ENCODE assay signal across 8 mouse cellular contexts in genomic region chr5:147860076-147860448, GRCm38 (mm10). TPM values are rescaled to one million over a fixed set of nuclear protein-coding genes. Genes with fewer than 3 reads are reported as not detected.
DNase-seq lines count a peak whose midpoint lies in the region; ATAC-seq and TF ChIP-seq lines count a peak whose summit lies in the region.

No protein-coding gene starts in this region.

- in situ Hi-C loops in ES-E14 (cut with MboI; ENCODE audit: low sequenced_read_pairs in 2 of 2, unreplicated experiment in 2 of 2): no loop called here

- peak overlapping the region; percentile 88 for H3K9ac ChIP-seq in heart, embryonic 12.5 days
- peak overlapping the region; percentile 80 for H3K9ac ChIP-seq in ES-E14 (ENCODE audit: insufficient read depth, low read depth, low read length, poor library complexity, severe bottlenecking)
- peak overlapping the region; percentile 78 for H3K9ac ChIP-seq in forebrain, postnatal 0 days

- no peaks in the 10 kb centered on the region for H3K9me3 ChIP-seq in heart, embryonic 12.5 days (replicated peaks)
- H3K9me3 ChIP-seq in ES-E14 (ENCODE audit: control insufficient read depth, insufficient read depth, low read depth, low read length): no peaks in the 10 kb centered on the region
- H3K9me3 ChIP-seq in forebrain, postnatal 0 days (ENCODE audit: low read length): no peaks in the 10 kb centered on the region

- peak overlapping the region; percentile 92 for H3K4me2 ChIP-seq in heart, embryonic 12.5 days
- H3K4me2 ChIP-seq in forebrain, postnatal 0 days (ENCODE audit: low read depth): peak overlapping the region; percentile 89

- no peaks in the 10 kb centered on the region for H3K27me3 ChIP-seq in heart, embryonic 12.5 days (replicated peaks)
- H3K27me3 ChIP-seq in forebrain, postnatal 0 days (ENCODE audit: insufficient read depth, low read length): no peaks in the 10 kb centered on the region

- peak overlapping the region; percentile 82 for H3K4me3 ChIP-seq in heart, embryonic 12.5 days
- H3K4me3 ChIP-seq in ES-E14 (ENCODE audit: insufficient read depth in 1 of 2, low read depth in 1 of 2, low read length in 2 of 2, poor library complexity in 1 of 2, severe bottlenecking in 1 of 2): peak overlapping the region; percentile 93 to 98
- peak overlapping the region; percentile 72 for H3K4me3 ChIP-seq in forebrain, postnatal 0 days (ENCODE audit: low read depth, low read length)

- WGBS in heart, embryonic 12.5 days: 2% methylated on average over 18 of the region's 18 CpGs
- 1% methylated on average over 18 of the region's 18 CpGs for WGBS in forebrain, postnatal 0 days

- intact Hi-C loops in heart, postnatal 10 days (cut with DNase I): no loop called here

- peak overlapping the region; percentile 69 for H3K27ac ChIP-seq in heart, embryonic 12.5 days (ENCODE audit: poor library complexity, severe bottlenecking)
- H3K27ac ChIP-seq in ES-E14 (ENCODE audit: insufficient read depth, low read depth, low read length, poor library complexity, severe bottlenecking): no peak overlapping the region
- H3K27ac ChIP-seq in forebrain, postnatal 0 days (ENCODE audit: low read depth, low read length): peak overlapping the region; percentile 54

- ATAC-seq in heart, embryonic 12.5 days (ENCODE audit: insufficient number of reproducible peaks, low FRiP score): peak; percentile 10; the same call in 1 of the 2 replicates
- peak; percentile 30; the same call in 1 of the 2 replicates for ATAC-seq in forebrain, postnatal 0 days
- peak; percentile 24 for ATAC-seq in megakaryocyte-erythroid progenitor cell, adult 5-6 weeks (replicated peaks; ENCODE audit: low FRiP score, low TSS enrichment, poor library complexity, severe bottlenecking)

- H3K4me1 ChIP-seq in heart, embryonic 12.5 days (replicated peaks): peaks cover 13% of the 10 kb centered on the region
- peaks cover 0 to 6% of the 10 kb centered on the region in 2 experiments; a peak in 1 of 4 replicates for H3K4me1 ChIP-seq in ES-E14 (ENCODE audit: control insufficient read depth in 2 of 2, insufficient read depth in 2 of 2, low read length in 2 of 2, poor library complexity in 1 of 2)
- H3K4me1 ChIP-seq in forebrain, postnatal 0 days (ENCODE audit: insufficient read depth): peaks cover 12% of the 10 kb centered on the region; the same call in 1 of the 2 replicates

- H3K36me3 ChIP-seq in heart, embryonic 12.5 days: peaks cover 30% of the 10 kb centered on the region
- H3K36me3 ChIP-seq in ES-E14 (ENCODE audit: control insufficient read depth, insufficient read depth, low read length, poor library complexity, severe bottlenecking): peaks cover 18% of the 10 kb centered on the region; the same call in 1 of the 2 replicates
- peaks cover 27% of the 10 kb centered on the region for H3K36me3 ChIP-seq in forebrain, postnatal 0 days (ENCODE audit: insufficient read depth)

- TF ChIP-seq CTCF in forebrain, postnatal 0 days (IDR thresholded peaks at IDR 0.05; ENCODE audit: low read depth): no peak

- no peak for DNase-seq in heart, postnatal 10 days
- DNase-seq in ES-E14 (ENCODE audit: low read depth, low spot score): no peak
- DNase-seq in forebrain, postnatal 0 days: no peak
- DNase-seq in cerebellum, adult 8-10 months: no peak
- no peak for DNase-seq in right cerebral cortex, postnatal 25 days
- DNase-seq in urinary bladder, postnatal 10 days (ENCODE audit: low spot score): no peak

TF ChIP-seq in ES-E14, 5 proteins besides CTCF, POLR2A, EP300 and RAD21:
- TF ChIP-seq MAFK (IDR thresholded peaks at IDR 0.05; ENCODE audit: insufficient read depth, low read depth, low read length) (no peak), ZC3H11A (IDR thresholded peaks at IDR 0.05; ENCODE audit: borderline replicate concordance, low read depth, low read length) (no peak), CHD2 (IDR thresholded peaks at IDR 0.05; ENCODE audit: low read depth, low read length) (no peak), HCFC1 (IDR thresholded peaks at IDR 0.05; ENCODE audit: borderline replicate concordance, insufficient read depth, low read length) (no peak), ZNF384 (IDR thresholded peaks at IDR 0.05; ENCODE audit: low read depth, low read length) (no peak)

RNA-seq across cellular contexts. Expression of gene Pomp, which starts 0.2 kb away (rescaled TPM):
- 348 and 392 TPM in 2 replicates for polyA plus RNA-seq in heart, embryonic 12.5 days (2016; fragmentation: Nextera tagmentation; extraction: Ambion mirVana)
- 100 to 1,000 TPM; 114 to 133 TPM for total RNA-seq in heart, postnatal 10 days (2021)
- total RNA-seq in ES-E14 (2012; rRNA removed): 97.3 and 165 TPM in 2 replicates
- 419 and 481 TPM in 2 replicates for total RNA-seq in forebrain, postnatal 0 days (2014; rRNA removed)
- 513 and 619 TPM in 2 replicates for polyA plus RNA-seq in forebrain, postnatal 0 days (2015; fragmentation: Nextera tagmentation; extraction: Ambion mirVana)
- 142 and 148 TPM in 2 replicates for total RNA-seq in megakaryocyte-erythroid progenitor cell, adult 5-6 weeks (2014; fragmentation: Nextera tagmentation)
- 204 and 300 TPM in 2 replicates for total RNA-seq in megakaryocyte-erythroid progenitor cell, adult 5-6 weeks (2017)

RNA-seq across cellular contexts. Expression of gene Slc46a3, which starts 34.6 kb away (rescaled TPM):
- polyA plus RNA-seq in heart, embryonic 12.5 days (2016; fragmentation: Nextera tagmentation; extraction: Ambion mirVana): 2.7 and 2.8 TPM in 2 replicates
- total RNA-seq in heart, postnatal 10 days (2021): 1 to 10 TPM; 3.4 to 3.5 TPM
- total RNA-seq in ES-E14 (2012; rRNA removed): 4.1 and 7.0 TPM in 2 replicates
- total RNA-seq in forebrain, postnatal 0 days (2014; rRNA removed): 3.2 and 3.4 TPM in 2 replicates
- 3.7 and 4.6 TPM in 2 replicates for polyA plus RNA-seq in forebrain, postnatal 0 days (2015; fragmentation: Nextera tagmentation; extraction: Ambion mirVana)
- 23.9 and 24.2 TPM in 2 replicates for total RNA-seq in megakaryocyte-erythroid progenitor cell, adult 5-6 weeks (2014; fragmentation: Nextera tagmentation)
- 13.8 and 16.7 TPM in 2 replicates for total RNA-seq in megakaryocyte-erythroid progenitor cell, adult 5-6 weeks (2017)
